Mouse (Mus musculus) 416B (cell line): Measurements from ENCODE around the gene Suz12.
"Not testable (repeated sequence)": the region's sequence is repeated elsewhere in the genome, so short reads cannot be mapped to it uniquely, and the experiment has no call there.

Experiments used
- DNase-seq: peaks from one replicate; pipeline ENCODE4 v3.0.0; 2011; ENCODE audit warnings: low read depth

Gene Suz12

GRCm38 (mm10) chr11:79992035-79992591 is 793 bp upstream of the Suz12 start:
- no peak for DNase-seq

GRCm38 (mm10) chr11:79993356-79994270 is 707 bp downstream of the Suz12 start:
- peak; percentile 56 for DNase-seq

GRCm38 (mm10) chr11:79994271-79994988 is 1.5 kb downstream of the Suz12 start:
- peak; percentile 29 for DNase-seq

GRCm38 (mm10) chr11:80016533-80016932 is 23.6 kb downstream of the Suz12 start:
- DNase-seq = not testable (repeated sequence)

GRCm38 (mm10) chr11:80019792-80020191 is 26.9 kb downstream of the Suz12 start:
- DNase-seq = no peak

GRCm38 (mm10) chr11:80021306-80021705 is 28.4 kb downstream of the Suz12 start:
- peak; percentile 38 for DNase-seq

- no peak for DNase-seq
Measured at GRCm38 (mm10) chr11:80037495-80037894, 44.6 kb downstream of the Suz12 start.

- DNase-seq = peak; percentile 79
Measured at GRCm38 (mm10) chr11:80042615-80043418, 49.9 kb downstream of the Suz12 start.

GRCm38 (mm10) chr11:80043419-80043817 is 50.5 kb downstream of the Suz12 start:
- DNase-seq = no peak

GRCm38 (mm10) chr11:80046856-80047255 is 54.0 kb downstream of the Suz12 start:
- DNase-seq = no peak

- no peak for DNase-seq
Measured at GRCm38 (mm10) chr11:80050088-80050487, 57.2 kb downstream of the Suz12 start.

GRCm38 (mm10) chr11:80052456-80052855 is 59.5 kb downstream of the Suz12 start:
- no peak for DNase-seq

GRCm38 (mm10) chr11:80053171-80053570 is 60.3 kb downstream of the Suz12 start:
- DNase-seq = no peak

- no peak for DNase-seq
Measured at GRCm38 (mm10) chr11:80054659-80055058, 61.8 kb downstream of the Suz12 start.

GRCm38 (mm10) chr11:80056141-80056540 is 63.2 kb downstream of the Suz12 start:
- no peak for DNase-seq

- DNase-seq = no peak
Measured at GRCm38 (mm10) chr11:80062159-80062558, 69.3 kb downstream of the Suz12 start.

- not testable (repeated sequence) for DNase-seq
Measured at GRCm38 (mm10) chr11:80066373-80066772, 73.5 kb downstream of the Suz12 start.

- DNase-seq = peak; percentile 85
Measured at GRCm38 (mm10) chr11:80067558-80067957, 74.7 kb downstream of the Suz12 start.

GRCm38 (mm10) chr11:80069815-80070214 is 76.9 kb downstream of the Suz12 start:
- no peak for DNase-seq

- no peak for DNase-seq
Measured at GRCm38 (mm10) chr11:80071039-80071438, 78.1 kb downstream of the Suz12 start.

GRCm38 (mm10) chr11:80072365-80072764 is 79.5 kb downstream of the Suz12 start:
- DNase-seq = no peak
